Mouse (Mus musculus): ENCODE measurements around the gene Raver2.

Raver2 gene

GRCm38 (mm10) chr4:101107122-101107521 is 38.3 kb downstream of the Raver2 start:
- DNase-seq (ENCODE audit: low spot score in 2 of 2) = no peak

GRCm38 (mm10) chr4:101121002-101121401 is 52.2 kb downstream of the Raver2 start:
- no peak for DNase-seq (ENCODE audit: low spot score in 2 of 2)

GRCm38 (mm10) chr4:101135013-101135412 is 66.2 kb downstream of the Raver2 start:
- DNase-seq (ENCODE audit: low spot score in 2 of 2) = no peak

GRCm38 (mm10) chr4:101135909-101136308 is 67.1 kb downstream of the Raver2 start:
- no peak for DNase-seq (ENCODE audit: low spot score in 2 of 2)

GRCm38 (mm10) chr4:101137975-101138374 is 69.2 kb downstream of the Raver2 start:
- DNase-seq (ENCODE audit: low spot score in 2 of 2) = no peak

GRCm38 (mm10) chr4:101141768-101142167 is 73.0 kb downstream of the Raver2 start:
- DNase-seq (ENCODE audit: low spot score in 2 of 2) = no peak

- DNase-seq (ENCODE audit: low spot score in 2 of 2) = no peak
Measured at GRCm38 (mm10) chr4:101143901-101144300, 75.1 kb downstream of the Raver2 start.

- DNase-seq (ENCODE audit: low spot score in 2 of 2) = no peak
Measured at GRCm38 (mm10) chr4:101144361-101144760, 75.6 kb downstream of the Raver2 start.

GRCm38 (mm10) chr4:101144790-101145189 is 76.0 kb downstream of the Raver2 start:
- no peak for DNase-seq (ENCODE audit: low spot score in 2 of 2)

- peak; percentile 44 to 52 for DNase-seq (ENCODE audit: low spot score in 2 of 2)
Measured at GRCm38 (mm10) chr4:101146047-101146745, 77.4 kb downstream of the Raver2 start.

GRCm38 (mm10) chr4:101146891-101147655 is 78.3 kb downstream of the Raver2 start:
- DNase-seq (ENCODE audit: low spot score in 2 of 2) = no peak

- no peak for DNase-seq (ENCODE audit: low spot score in 2 of 2)
Measured at GRCm38 (mm10) chr4:101155541-101155940, 86.8 kb downstream of the Raver2 start.

- DNase-seq (ENCODE audit: low spot score in 2 of 2) = no peak
Measured at GRCm38 (mm10) chr4:101157476-101157875, 88.7 kb downstream of the Raver2 start.

- DNase-seq (ENCODE audit: low spot score in 2 of 2) = no peak
Measured at GRCm38 (mm10) chr4:101158282-101158681, 89.5 kb downstream of the Raver2 start.

- no peak for DNase-seq (ENCODE audit: low spot score in 2 of 2)
Measured at GRCm38 (mm10) chr4:101159191-101159764, 90.5 kb downstream of the Raver2 start.

GRCm38 (mm10) chr4:101160821-101161220 is 92.0 kb downstream of the Raver2 start:
- no peak for DNase-seq (ENCODE audit: low spot score in 2 of 2)

GRCm38 (mm10) chr4:101164189-101164588 is 95.4 kb downstream of the Raver2 start:
- no peak for DNase-seq (ENCODE audit: low spot score in 2 of 2)

- no peak for DNase-seq (ENCODE audit: low spot score in 2 of 2)
Measured at GRCm38 (mm10) chr4:101164673-101165072, 95.9 kb downstream of the Raver2 start.

- no peak for DNase-seq (ENCODE audit: low spot score in 2 of 2)
Measured at GRCm38 (mm10) chr4:101165776-101166175, 97.0 kb downstream of the Raver2 start.

- DNase-seq (ENCODE audit: low spot score in 2 of 2) = no peak
Measured at GRCm38 (mm10) chr4:101167777-101168176, 99.0 kb downstream of the Raver2 start.

- DNase-seq (ENCODE audit: low spot score in 2 of 2) = peak in 1 of 2 experiments; percentile 26
Measured at GRCm38 (mm10) chr4:101168189-101168778, 99.5 kb downstream of the Raver2 start.

GRCm38 (mm10) chr4:101172738-101173137 is 104.0 kb downstream of the Raver2 start:
- DNase-seq (ENCODE audit: low spot score in 2 of 2) = no peak
